Mouse (Mus musculus) gastrocnemius, postnatal 4 days (tissue): ENCODE measurements around the gene Frmd6. TPM values are rescaled to one million over a fixed set of nuclear protein-coding genes. Genes with fewer than 3 reads are reported as not detected.

Experiments used
- total RNA-seq, 2 experiments: library from RNA; stranded (reverse); gene quantifications; 2 replicates each; pipeline ENCODE4 v1.2.3; 2021

Gene Frmd6
- total RNA-seq, 2 experiments from 2014 or later: 50.2 to 54.1 TPM

Other genes with a start within 250 kb of the Frmd6 start
- gene Actr10, start 112.3 kb downstream of the Frmd6 start, total RNA-seq: 100 to 1,000 TPM; 134 to 135 TPM
- 100 to 1,000 TPM; 344 to 430 TPM for gene Psma3, start 149.1 kb downstream of the Frmd6 start, total RNA-seq
- gene Arid4a, start 190.5 kb downstream of the Frmd6 start, total RNA-seq: 10 to 100 TPM; 14.6 to 15.0 TPM